Mouse (Mus musculus) kidney, adult 9 months (tissue): ENCODE measurements around the gene Rmnd5a.

ENCODE experiments used
- DNase-seq: peaks from one replicate; pipeline ENCODE4 v3.0.0; 2022

The Rmnd5a gene

GRCm38 (mm10) chr6:71363995-71364394 is 76.4 kb downstream of the Rmnd5a start:
- no peak for DNase-seq

DNA sequence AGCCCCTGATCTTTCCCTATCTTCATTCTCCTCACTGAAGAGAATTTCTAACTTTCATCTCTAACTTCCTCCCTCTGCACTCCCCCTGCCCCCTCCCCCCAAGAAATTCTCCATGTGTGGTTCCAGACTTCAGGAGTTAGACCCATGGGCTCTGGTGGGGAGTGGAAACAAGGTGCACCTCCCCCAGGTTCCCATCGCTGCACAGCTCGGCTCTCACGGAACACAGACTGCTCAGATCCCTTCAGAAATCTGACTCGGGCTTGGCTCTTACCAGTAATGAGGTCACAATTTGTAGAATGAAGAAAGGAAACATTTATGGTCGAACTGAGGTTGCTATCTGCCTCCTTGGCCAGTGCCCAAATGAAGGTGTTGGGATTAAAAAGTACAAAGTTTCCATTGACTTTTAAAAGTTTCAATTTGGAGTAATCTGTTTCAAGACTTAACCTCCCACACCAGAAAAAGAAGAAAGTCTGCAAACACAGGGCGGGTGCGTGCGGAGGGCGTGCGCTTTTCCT is 79.2 kb downstream of the Rmnd5a start:
- no peak for DNase-seq

- no peak for DNase-seq
These were observed 79.7 kb downstream of the Rmnd5a start for GRCm38 (mm10) chr6:71360751-71361150.

- DNase-seq, result no peak
These were observed 80.2 kb downstream of the Rmnd5a start for GRCm38 (mm10) chr6:71360221-71360620.

GRCm38 (mm10) chr6:71357493-71357892 is 82.9 kb downstream of the Rmnd5a start:
- no peak for DNase-seq

DNA sequence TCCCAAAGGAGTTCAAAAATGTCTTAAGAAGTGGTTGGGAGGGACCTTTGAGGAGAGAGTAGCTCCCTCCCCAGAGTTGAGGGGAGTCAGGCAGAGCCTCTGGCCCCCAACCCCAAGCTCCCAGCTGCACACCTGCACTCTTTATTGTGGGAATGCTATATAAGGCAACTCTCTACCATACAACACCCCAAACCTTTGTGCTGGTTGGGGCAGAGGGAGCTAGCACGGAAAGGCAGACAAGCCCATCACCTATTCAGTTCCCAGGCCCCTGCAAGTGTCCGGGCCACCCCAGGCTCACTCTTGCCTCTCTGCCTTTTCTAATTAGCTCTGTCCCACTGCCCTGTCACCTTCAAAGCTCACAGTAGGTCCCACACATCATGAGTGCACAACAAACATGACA is 86.7 kb downstream of the Rmnd5a start:
- no peak for DNase-seq

- no peak for DNase-seq
These were observed 87.5 kb downstream of the Rmnd5a start for GRCm38 (mm10) chr6:71352866-71353427.

DNA sequence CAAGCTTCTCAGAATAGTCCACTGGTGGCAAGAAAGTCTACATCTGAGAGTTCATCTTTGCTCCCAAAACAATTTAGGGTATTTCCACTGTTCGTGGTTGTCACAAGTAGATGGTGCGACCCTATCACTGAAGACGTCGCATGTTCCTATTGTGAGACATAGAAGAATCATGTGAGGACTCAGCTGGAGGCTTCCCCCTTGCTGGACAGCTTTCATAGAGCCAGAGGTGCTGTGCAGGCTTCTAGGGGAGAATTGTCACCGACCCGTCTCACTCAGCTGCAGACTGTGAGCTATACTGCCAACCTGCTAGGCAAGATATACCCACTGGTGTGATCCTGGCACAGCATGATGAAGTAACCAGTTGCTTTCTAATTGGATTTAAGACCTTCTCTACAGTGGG is 88.2 kb downstream of the Rmnd5a start:
- DNase-seq, result no peak

GRCm38 (mm10) chr6:71351201-71351600 is 89.2 kb downstream of the Rmnd5a start:
- DNase-seq, result no peak

GRCm38 (mm10) chr6:71348006-71348405 is 92.4 kb downstream of the Rmnd5a start:
- no peak for DNase-seq

GRCm38 (mm10) chr6:71341179-71341578 is 99.3 kb downstream of the Rmnd5a start:
- DNase-seq, result no peak

GRCm38 (mm10) chr6:71339351-71339750 is 101.1 kb downstream of the Rmnd5a start:
- no peak for DNase-seq

DNA sequence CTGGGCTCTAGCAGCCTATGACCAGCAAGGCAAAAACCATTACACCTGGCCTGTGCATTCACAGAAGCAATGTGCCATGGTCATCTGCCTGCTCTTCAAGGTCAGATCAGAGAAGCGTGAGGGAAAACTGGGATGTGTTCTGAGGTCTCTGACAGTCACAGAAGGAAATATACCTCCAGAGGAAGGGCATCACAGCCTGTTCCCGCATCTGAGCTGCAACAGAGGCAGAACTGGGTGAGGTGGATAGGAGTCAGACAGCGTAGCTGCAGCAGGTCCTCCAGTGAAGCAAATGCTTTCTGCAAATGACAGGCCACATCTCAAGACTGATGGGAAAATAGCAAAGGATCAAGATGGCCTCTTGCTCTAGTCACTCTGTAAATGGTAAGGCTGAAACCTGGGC is 101.5 kb downstream of the Rmnd5a start:
- DNase-seq, result no peak
